Mouse (Mus musculus): Measurements from ENCODE around the gene Sec24d.
"Not testable (repeated sequence)": the region's sequence is repeated elsewhere in the genome, so short reads cannot be mapped to it uniquely, and the experiment has no call there.

The Sec24d gene

GRCm38 (mm10) chr3:123338666-123339195, 71.5 kb downstream of the Sec24d start:
- no peak for DNase-seq (ENCODE audit: low spot score in 2 of 2)

DNA sequence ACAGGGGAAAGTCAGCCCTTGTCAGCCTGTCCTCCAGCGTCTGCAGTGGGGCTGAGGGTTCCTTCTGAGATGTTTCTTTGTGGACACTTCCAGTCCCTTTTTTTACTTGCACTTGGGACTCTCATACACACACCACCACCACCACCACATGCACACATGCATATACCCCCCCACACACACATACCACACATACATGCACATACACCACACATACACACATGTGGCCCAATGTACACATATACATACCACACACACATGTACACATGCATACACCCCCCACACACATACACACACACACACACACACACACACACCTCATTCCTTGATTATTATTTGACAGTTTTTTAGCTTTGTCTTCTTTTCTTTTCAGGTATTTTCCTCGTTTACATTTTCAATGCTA, 73.8 kb downstream of the Sec24d start:
- DNase-seq (ENCODE audit: low spot score in 2 of 2) = no peak

- no peak for DNase-seq (ENCODE audit: low spot score in 2 of 2)
These were observed 76.4 kb downstream of the Sec24d start for GRCm38 (mm10) chr3:123343690-123344089.

GRCm38 (mm10) chr3:123348080-123348802, 81.0 kb downstream of the Sec24d start:
- DNase-seq (ENCODE audit: low spot score in 2 of 2) = no peak

- DNase-seq (ENCODE audit: low spot score in 2 of 2) = no peak
These were observed 83.3 kb downstream of the Sec24d start for GRCm38 (mm10) chr3:123350602-123351001.

DNA sequence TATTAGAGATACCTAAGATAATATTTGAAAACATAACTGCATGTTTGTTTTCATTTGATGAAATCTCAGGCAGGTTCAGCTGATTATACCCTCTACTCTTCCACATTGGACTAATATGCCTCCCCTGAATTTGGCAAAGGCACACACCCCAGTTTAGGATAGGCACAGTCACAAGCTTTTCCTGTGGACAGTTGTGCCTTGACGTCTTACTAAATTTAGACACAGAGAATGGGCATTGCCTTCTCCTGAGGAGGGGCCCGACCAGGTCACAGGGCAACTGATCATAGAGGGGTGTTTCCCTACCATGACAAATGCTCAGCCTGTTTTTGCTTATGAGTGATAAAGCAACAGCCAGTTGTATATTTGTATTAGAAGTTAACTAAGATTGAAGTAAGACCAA, 84.3 kb downstream of the Sec24d start:
- DNase-seq (ENCODE audit: low spot score in 2 of 2) = no peak

DNA sequence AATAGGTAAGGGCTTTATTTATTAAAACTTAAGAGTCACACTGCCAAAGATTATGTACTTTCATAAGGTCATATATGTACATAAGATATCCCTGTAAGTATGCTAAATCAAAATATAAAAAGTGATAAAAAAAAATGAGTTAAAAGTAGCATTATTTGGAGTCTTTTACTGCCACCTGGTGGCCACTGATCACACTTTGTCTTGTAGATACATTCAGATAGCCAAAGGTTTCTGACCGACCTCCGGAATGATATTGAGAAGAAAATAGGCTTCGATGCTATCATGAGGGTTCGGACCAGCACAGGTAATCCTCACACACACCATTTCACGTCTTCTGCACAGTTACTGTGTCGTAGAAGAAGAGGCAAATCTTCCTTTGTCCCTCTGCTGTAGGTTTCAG, 85.9 kb downstream of the Sec24d start:
- DNase-seq (ENCODE audit: low spot score in 2 of 2) = peak in 1 of 2 experiments; percentile 32

DNA sequence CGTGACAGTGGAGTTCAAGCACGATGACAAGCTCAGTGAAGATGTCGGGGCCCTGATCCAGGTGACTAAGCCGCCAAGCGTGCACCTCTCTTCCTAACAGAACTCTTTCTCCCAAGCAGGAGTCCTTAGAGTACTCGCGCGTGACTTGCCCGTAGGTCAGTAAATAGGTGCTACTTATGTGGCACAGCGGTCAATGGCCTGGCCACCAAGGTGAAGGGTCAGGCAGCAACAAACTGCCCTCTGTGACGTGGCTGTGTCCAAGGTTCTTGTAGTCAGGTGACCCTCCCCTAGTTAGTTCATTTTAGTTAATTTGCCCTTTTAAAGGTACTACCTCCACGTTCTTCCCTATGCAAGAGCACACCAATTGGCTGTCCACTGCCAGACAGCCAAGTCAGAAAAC, 86.4 kb downstream of the Sec24d start:
- DNase-seq (ENCODE audit: low spot score in 2 of 2) = no peak

DNA sequence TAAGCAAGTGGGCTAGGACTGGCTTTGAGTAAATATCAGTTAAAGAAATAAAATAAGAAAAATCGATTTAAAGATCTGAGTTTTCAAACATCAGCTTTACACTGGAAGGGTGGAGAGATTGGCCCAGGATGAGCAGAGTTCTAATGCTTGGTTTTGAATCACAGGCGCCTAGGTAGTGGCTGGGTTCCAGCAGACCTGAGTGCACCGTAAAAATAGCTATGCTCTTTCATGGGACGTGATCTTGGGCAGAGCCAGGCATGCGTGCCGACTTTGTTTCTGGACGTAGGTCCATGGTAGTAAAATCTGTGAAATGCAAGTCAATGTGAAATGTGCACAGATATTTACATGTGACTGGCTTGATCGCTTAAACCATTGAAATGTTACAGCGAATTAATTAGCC, 87.1 kb downstream of the Sec24d start:
- no peak for DNase-seq (ENCODE audit: low spot score in 2 of 2)

- DNase-seq (ENCODE audit: low spot score in 2 of 2) = peak in 1 of 2 experiments; percentile 7
These were observed 89.2 kb downstream of the Sec24d start for GRCm38 (mm10) chr3:123356377-123356991.

GRCm38 (mm10) chr3:123366820-123367219, 99.6 kb downstream of the Sec24d start:
- not testable (repeated sequence) for DNase-seq (ENCODE audit: low spot score in 2 of 2)

GRCm38 (mm10) chr3:123369161-123369560, 101.9 kb downstream of the Sec24d start:
- DNase-seq (ENCODE audit: low spot score in 2 of 2) = no peak

- no peak for DNase-seq (ENCODE audit: low spot score in 2 of 2)
These were observed 103.7 kb downstream of the Sec24d start for GRCm38 (mm10) chr3:123370927-123371326.

DNA sequence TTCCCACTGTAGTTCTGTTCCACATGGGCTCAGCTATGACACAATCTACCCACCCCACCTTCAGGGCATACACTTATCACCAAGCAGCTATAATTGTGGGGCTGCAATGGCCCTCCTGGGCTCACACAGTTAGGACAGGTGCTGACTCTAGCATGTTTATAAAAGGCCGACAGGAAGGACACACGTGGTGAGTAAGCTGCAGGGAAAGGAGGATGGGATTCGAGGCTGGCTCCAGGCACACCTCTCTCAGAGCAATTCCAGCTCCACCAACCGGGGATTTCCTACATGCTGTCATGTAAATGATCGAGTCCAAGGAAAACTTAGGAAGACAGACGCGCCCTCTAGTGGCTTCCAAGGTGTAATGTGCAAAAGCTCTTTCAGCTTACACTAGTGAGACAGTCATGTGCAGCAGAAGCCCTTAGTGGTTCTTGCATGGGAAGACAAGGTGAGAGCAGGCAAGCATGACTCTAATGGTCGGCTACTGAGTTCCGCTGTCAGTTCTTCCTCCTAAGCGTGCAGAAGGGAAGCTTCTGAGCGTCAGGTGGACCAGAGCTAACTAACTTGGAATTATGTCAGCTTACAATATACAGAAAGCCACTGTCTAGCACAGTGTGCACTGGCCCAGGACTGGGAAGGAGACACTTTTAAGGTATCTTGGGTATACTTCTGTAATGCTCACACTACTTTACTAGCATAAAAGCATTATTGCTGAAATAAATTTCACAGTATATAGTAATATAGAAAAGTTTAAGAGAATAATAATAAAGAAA, 104.7 kb downstream of the Sec24d start:
- DNase-seq (ENCODE audit: low spot score in 2 of 2) = no peak

DNA sequence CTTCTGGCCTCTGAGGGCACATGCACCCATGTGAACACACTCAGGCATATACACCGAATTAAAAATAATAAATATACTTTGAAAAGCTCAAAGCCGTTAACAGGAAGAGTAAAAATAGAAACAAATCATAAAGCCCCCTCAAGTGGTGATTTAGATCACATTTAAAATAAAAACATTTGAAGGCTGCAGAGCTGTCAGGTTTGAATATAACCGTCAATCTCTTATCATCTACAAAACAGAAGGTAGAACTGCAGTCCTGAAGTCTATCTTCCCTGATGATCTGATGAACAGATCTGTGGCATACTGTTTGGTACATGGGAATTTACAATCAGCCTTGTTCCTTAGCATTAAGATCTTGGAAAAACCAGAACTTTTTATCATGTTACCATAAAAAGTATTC, 109.3 kb downstream of the Sec24d start:
- no peak for DNase-seq (ENCODE audit: low spot score in 2 of 2)

DNA sequence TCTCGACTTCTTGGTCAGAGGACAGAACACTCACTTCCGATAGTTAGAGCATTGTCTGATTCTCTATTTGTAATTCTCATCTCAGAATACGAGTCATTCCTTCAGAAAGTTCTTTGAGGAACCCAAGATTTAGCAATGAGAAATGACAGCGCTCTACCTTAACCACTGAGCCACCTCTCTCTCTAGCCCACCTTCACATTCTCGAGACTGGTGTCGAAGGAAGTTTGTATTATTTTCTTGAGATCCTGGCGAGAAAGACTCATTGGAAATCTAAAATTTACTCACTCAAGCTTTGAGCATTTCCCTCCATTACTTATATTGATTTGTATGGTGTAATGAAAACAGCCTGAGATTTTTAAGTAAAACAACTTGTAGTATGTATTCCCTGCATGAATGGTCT, 117.2 kb downstream of the Sec24d start:
- no peak for DNase-seq (ENCODE audit: low spot score in 2 of 2)

GRCm38 (mm10) chr3:123385118-123385485, 117.8 kb downstream of the Sec24d start:
- DNase-seq (ENCODE audit: low spot score in 2 of 2) = no peak

GRCm38 (mm10) chr3:123385486-123386156, 118.4 kb downstream of the Sec24d start, which contains the start of gene Mettl14:
Gene Mettl14, minus strand, starts transcription at chr3:123386108.
- DNase-seq (ENCODE audit: low spot score in 2 of 2) = peak; percentile 93 to 95

DNA sequence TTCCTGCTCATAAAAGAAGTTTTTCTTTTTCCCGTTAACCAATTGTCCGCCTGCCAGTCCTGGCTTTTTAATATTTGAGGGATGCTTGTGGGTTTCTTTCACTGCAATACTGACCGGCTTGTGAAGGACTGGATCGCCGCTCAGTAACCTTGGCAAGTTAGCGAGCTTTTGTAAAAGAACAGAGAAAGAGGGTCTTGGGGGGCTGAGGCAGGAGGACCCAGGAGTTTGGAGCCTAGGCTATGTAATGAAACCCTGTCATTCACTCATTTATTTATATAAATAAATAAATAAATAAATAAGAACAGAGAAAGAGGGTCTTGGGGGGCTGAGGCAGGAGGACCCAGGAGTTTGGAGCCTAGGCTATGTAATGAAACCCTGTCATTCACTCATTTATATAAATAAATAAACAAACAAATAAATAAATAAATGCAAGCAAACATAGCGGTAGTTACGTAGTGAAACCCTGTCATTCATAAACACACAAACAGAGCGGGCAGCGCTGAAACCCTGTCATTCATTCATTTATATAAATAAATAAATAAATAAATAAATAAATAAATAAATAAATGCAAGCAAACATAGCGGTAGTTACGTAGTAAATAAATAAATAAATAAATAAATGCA, 119.0 kb downstream of the Sec24d start:
- DNase-seq (ENCODE audit: low spot score in 2 of 2) = not testable (repeated sequence)

GRCm38 (mm10) chr3:123391180-123391579, 123.9 kb downstream of the Sec24d start:
- DNase-seq (ENCODE audit: low spot score in 2 of 2) = no peak

DNA sequence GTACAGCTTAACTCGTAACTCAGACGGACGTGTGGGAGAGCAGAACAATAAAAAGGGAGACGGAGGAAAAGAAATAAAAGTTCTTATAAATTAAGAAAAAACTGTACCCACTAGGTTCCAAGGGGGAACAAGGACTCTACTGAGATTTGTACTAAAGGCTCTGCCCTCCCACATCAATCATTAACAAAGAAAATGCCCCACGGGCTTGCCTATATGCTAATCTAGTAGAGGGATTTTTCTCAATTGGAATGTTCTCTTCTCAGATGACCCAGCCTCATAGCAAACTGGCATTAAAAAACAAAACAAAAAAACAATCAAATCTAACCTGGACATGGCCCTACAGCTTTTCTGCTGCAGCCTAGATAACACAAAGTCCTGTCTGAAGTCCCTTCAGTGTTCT, 128.4 kb downstream of the Sec24d start:
- no peak for DNase-seq (ENCODE audit: low spot score in 2 of 2)

Data from natural killer cell, adult 2 months (primary cell).